Mouse (Mus musculus): ENCODE measurements around the gene Peli2. TPM values are rescaled to one million over a fixed set of nuclear protein-coding genes. Genes with fewer than 3 reads are reported as not detected.

Gene Peli2
- polyA plus RNA-seq, 1 experiment from 2014 or later = 7.5 TPM

GRCm38 (mm10) chr14:48174356-48174755, 53.7 kb downstream of the Peli2 start:
- H3K4me3 ChIP-seq (ENCODE audit: low read depth, low read length) = no peak overlapping the region
- H3K9me3 ChIP-seq (ENCODE audit: control insufficient read depth, low read length) = no peaks in the 10 kb centered on the region
- H3K27me3 ChIP-seq (ENCODE audit: control insufficient read depth, insufficient read depth, low read length) = no peaks in the 10 kb centered on the region
- no peak overlapping the region for H3K27ac ChIP-seq (ENCODE audit: low read depth, low read length)
- no peak overlapping the region for H3K4me2 ChIP-seq (ENCODE audit: low read depth, low read length)
- no peaks in the 10 kb centered on the region for H3K36me3 ChIP-seq (ENCODE audit: control insufficient read depth, insufficient read depth, low read length)
- H3K4me1 ChIP-seq (ENCODE audit: control insufficient read depth, insufficient read depth, low read length) = peaks cover 6% of the 10 kb centered on the region; the same call in 1 of the 2 replicates
- H3K9ac ChIP-seq (replicated peaks; ENCODE audit: low read depth, low read length) = no peak overlapping the region
- WGBS = 90% methylated on average over 4 of the region's 4 CpGs
- no peak for ATAC-seq (ENCODE audit: low read depth)

- Histone ChIP-seq H3K4me2 (ENCODE audit: low read depth, low read length) (no peak overlapping the region), H3K9me3 (ENCODE audit: control insufficient read depth, low read length) (no peaks in the 10 kb centered on the region), H3K4me1 (ENCODE audit: control insufficient read depth, insufficient read depth, low read length) (peaks cover 6% of the 10 kb centered on the region; the same call in 1 of the 2 replicates), H3K4me3 (ENCODE audit: low read depth, low read length) (no peak overlapping the region), H3K36me3 (ENCODE audit: control insufficient read depth, insufficient read depth, low read length) (no peaks in the 10 kb centered on the region), H3K27me3 (ENCODE audit: control insufficient read depth, insufficient read depth, low read length) (no peaks in the 10 kb centered on the region), H3K27ac (ENCODE audit: low read depth, low read length) (no peak overlapping the region), H3K9ac (replicated peaks; ENCODE audit: low read depth, low read length) (no peak overlapping the region)
- ATAC-seq (ENCODE audit: low read depth) = no peak
- WGBS = 85% methylated on average over 8 of the region's 8 CpGs
Measured at GRCm38 (mm10) chr14:48175115-48175514, 54.5 kb downstream of the Peli2 start.

DNA sequence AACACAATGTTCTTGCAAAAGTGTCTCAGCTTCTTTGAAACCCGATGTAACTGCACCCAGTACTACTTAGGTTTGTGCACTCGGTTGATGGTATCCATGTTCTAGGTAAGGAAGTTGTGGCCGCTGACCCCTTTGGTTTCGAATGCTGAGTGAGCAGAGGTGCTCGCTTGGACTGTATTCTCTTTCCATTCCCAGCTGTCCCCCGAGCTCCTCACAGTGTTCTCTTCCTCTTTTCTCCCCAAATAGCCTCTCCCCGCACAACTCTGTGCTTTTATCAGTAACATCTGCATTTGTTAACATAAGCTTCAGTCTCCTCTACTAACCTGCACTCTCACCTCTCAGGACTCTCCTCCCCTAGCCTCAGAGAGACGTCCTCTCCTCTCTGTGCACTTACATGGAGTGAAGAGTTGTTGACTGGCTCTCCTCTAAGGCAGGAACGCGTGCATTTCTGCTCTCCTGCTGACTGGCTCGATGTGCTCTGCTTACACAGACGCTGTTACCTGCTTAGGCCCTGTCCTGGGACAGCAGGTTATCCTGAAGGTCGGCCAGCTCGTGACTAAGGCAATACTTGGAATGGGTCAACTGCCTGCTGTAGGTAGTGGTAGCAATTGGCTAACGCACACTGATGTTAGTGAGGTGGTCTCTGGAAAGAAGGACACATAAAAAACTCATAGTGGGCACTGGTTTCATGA, 57.8 kb downstream of the Peli2 start:
- H3K36me3 ChIP-seq (ENCODE audit: control insufficient read depth, insufficient read depth, low read length) = no peaks in the 10 kb centered on the region
- H3K4me2 ChIP-seq (ENCODE audit: low read depth, low read length) = no peak overlapping the region
- H3K27me3 ChIP-seq (ENCODE audit: control insufficient read depth, insufficient read depth, low read length) = no peaks in the 10 kb centered on the region
- H3K4me3 ChIP-seq (ENCODE audit: low read depth, low read length) = no peak overlapping the region
- H3K4me1 ChIP-seq (ENCODE audit: control insufficient read depth, insufficient read depth, low read length) = no peaks in the 10 kb centered on the region
- no peak overlapping the region for H3K9ac ChIP-seq (replicated peaks; ENCODE audit: low read depth, low read length)
- ATAC-seq (ENCODE audit: low read depth) = no peak
- 89% methylated on average over 15 of the region's 15 CpGs for WGBS
- no peak overlapping the region for H3K27ac ChIP-seq (ENCODE audit: low read depth, low read length)
- H3K9me3 ChIP-seq (ENCODE audit: control insufficient read depth, low read length) = no peaks in the 10 kb centered on the region

- no peak overlapping the region for H3K4me2 ChIP-seq (ENCODE audit: low read depth, low read length)
- H3K4me1 ChIP-seq (ENCODE audit: control insufficient read depth, insufficient read depth, low read length) = no peaks in the 10 kb centered on the region
- no peak overlapping the region for H3K27ac ChIP-seq (ENCODE audit: low read depth, low read length)
- H3K9me3 ChIP-seq (ENCODE audit: control insufficient read depth, low read length) = no peaks in the 10 kb centered on the region
- H3K4me3 ChIP-seq (ENCODE audit: low read depth, low read length) = no peak overlapping the region
- no peaks in the 10 kb centered on the region for H3K27me3 ChIP-seq (ENCODE audit: control insufficient read depth, insufficient read depth, low read length)
- H3K36me3 ChIP-seq (ENCODE audit: control insufficient read depth, insufficient read depth, low read length) = no peaks in the 10 kb centered on the region
- no peak for ATAC-seq (ENCODE audit: low read depth)
- 85% methylated on average over 8 of the region's 8 CpGs for WGBS
- no peak overlapping the region for H3K9ac ChIP-seq (replicated peaks; ENCODE audit: low read depth, low read length)
Measured at GRCm38 (mm10) chr14:48179021-48179420, 58.4 kb downstream of the Peli2 start.

- Histone ChIP-seq H3K27ac (ENCODE audit: low read depth, low read length) (no peak overlapping the region), H3K4me3 (ENCODE audit: low read depth, low read length) (no peak overlapping the region), H3K36me3 (ENCODE audit: control insufficient read depth, insufficient read depth, low read length) (no peaks in the 10 kb centered on the region), H3K9me3 (ENCODE audit: control insufficient read depth, low read length) (no peaks in the 10 kb centered on the region), H3K4me1 (ENCODE audit: control insufficient read depth, insufficient read depth, low read length) (no peaks in the 10 kb centered on the region), H3K9ac (replicated peaks; ENCODE audit: low read depth, low read length) (no peak overlapping the region), H3K4me2 (ENCODE audit: low read depth, low read length) (no peak overlapping the region), H3K27me3 (ENCODE audit: control insufficient read depth, insufficient read depth, low read length) (no peaks in the 10 kb centered on the region)
- 88% methylated on average over 6 of the region's 6 CpGs for WGBS
- ATAC-seq (ENCODE audit: low read depth) = no peak
Measured at GRCm38 (mm10) chr14:48186302-48186701, 65.7 kb downstream of the Peli2 start.

- Histone ChIP-seq H3K36me3 (ENCODE audit: control insufficient read depth, insufficient read depth, low read length) (no peaks in the 10 kb centered on the region), H3K9ac (replicated peaks; ENCODE audit: low read depth, low read length) (no peak overlapping the region), H3K9me3 (ENCODE audit: control insufficient read depth, low read length) (no peaks in the 10 kb centered on the region), H3K4me1 (ENCODE audit: control insufficient read depth, insufficient read depth, low read length) (no peaks in the 10 kb centered on the region), H3K27me3 (ENCODE audit: control insufficient read depth, insufficient read depth, low read length) (no peaks in the 10 kb centered on the region), H3K4me2 (ENCODE audit: low read depth, low read length) (no peak overlapping the region), H3K4me3 (ENCODE audit: low read depth, low read length) (no peak overlapping the region), H3K27ac (ENCODE audit: low read depth, low read length) (no peak overlapping the region)
- WGBS = 75% methylated on average over 9 of the region's 9 CpGs
- no peak for ATAC-seq (ENCODE audit: low read depth)
Measured at GRCm38 (mm10) chr14:48187100-48187499, 66.5 kb downstream of the Peli2 start.

DNA sequence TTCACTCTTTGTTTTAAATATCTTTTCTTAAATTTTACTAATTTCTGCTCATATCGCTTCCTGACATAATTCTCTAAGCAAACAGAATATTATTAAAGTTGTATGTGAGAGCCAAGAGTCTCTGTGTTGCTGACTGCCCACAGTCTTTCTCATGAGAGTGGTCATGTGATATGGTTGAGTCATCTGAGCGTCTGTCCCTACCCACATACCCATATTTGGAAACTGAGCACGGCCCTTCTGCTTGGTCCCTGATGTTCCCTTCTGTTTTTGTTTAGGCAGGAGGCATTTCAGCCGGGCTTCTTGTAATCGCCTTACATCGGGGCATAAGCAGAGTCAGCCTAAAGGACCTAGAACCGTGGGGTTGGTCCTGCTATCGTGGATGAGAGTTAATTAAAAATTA, 68.7 kb downstream of the Peli2 start:
- Histone ChIP-seq H3K4me1 (ENCODE audit: control insufficient read depth, insufficient read depth, low read length) (no peaks in the 10 kb centered on the region), H3K4me2 (ENCODE audit: low read depth, low read length) (no peak overlapping the region), H3K36me3 (ENCODE audit: control insufficient read depth, insufficient read depth, low read length) (no peaks in the 10 kb centered on the region), H3K9ac (replicated peaks; ENCODE audit: low read depth, low read length) (no peak overlapping the region), H3K27ac (ENCODE audit: low read depth, low read length) (no peak overlapping the region), H3K9me3 (ENCODE audit: control insufficient read depth, low read length) (no peaks in the 10 kb centered on the region), H3K27me3 (ENCODE audit: control insufficient read depth, insufficient read depth, low read length) (no peaks in the 10 kb centered on the region), H3K4me3 (ENCODE audit: low read depth, low read length) (no peak overlapping the region)
- WGBS = 62% methylated on average over 8 of the region's 8 CpGs
- no peak for ATAC-seq (ENCODE audit: low read depth)

DNA sequence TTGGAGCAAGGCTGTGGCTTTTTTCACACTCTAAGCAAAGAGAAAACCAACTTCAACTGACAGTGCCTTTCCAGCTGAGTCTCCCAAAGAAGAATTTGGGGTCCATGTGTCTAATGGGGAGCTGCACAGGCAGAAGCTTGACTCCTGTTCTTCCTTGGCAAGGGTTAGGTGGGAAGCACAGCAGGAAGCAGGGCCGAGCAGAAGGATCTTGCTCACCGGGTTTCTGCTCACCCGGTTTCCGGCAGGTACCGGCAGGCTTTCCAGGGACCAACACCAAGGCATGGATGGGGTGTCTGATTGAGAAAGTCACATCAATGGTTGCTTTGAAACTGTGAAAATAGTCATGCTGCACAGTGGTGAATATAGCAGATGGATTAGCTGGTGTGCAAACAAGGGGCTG, 70.3 kb downstream of the Peli2 start:
- H3K4me2 ChIP-seq (ENCODE audit: low read depth, low read length) = no peak overlapping the region
- 93% methylated on average over 5 of the region's 5 CpGs for whole genome bisulfite sequencing
- no peaks in the 10 kb centered on the region for H3K27me3 ChIP-seq (ENCODE audit: control insufficient read depth, insufficient read depth, low read length)
- no peaks in the 10 kb centered on the region for H3K36me3 ChIP-seq (ENCODE audit: control insufficient read depth, insufficient read depth, low read length)
- H3K9ac ChIP-seq (replicated peaks; ENCODE audit: low read depth, low read length) = no peak overlapping the region
- ATAC-seq (ENCODE audit: low read depth) = no peak
- H3K4me1 ChIP-seq (ENCODE audit: control insufficient read depth, insufficient read depth, low read length) = no peaks in the 10 kb centered on the region
- no peaks in the 10 kb centered on the region for H3K9me3 ChIP-seq (ENCODE audit: control insufficient read depth, low read length)
- no peak overlapping the region for H3K27ac ChIP-seq (ENCODE audit: low read depth, low read length)
- no peak overlapping the region for H3K4me3 ChIP-seq (ENCODE audit: low read depth, low read length)

DNA sequence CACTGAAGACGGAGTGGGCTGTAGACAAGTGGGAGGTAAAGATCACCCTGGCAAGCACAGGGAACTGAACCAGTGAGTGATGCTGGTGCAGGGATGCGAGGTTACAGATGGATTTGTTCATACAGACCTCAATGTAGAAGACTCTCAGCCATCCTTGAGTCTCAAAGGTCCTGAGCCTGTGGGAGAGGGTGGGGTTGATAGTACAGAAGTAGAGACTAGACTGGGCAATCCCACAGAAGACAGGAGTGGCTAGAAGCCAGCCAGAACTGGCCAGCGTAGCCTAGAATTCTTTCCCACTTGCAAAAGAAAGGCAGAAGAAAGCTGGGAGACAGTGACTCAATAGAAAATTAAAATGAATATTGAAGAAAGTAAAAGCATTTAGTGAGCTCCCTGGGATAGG, 71.3 kb downstream of the Peli2 start:
- no peaks in the 10 kb centered on the region for H3K9me3 ChIP-seq (ENCODE audit: control insufficient read depth, low read length)
- no peak overlapping the region for H3K9ac ChIP-seq (replicated peaks; ENCODE audit: low read depth, low read length)
- no peak overlapping the region for H3K4me2 ChIP-seq (ENCODE audit: low read depth, low read length)
- 95% methylated on average over 3 of the region's 3 CpGs for WGBS
- H3K36me3 ChIP-seq (ENCODE audit: control insufficient read depth, insufficient read depth, low read length) = no peaks in the 10 kb centered on the region
- no peak overlapping the region for H3K27ac ChIP-seq (ENCODE audit: low read depth, low read length)
- H3K4me1 ChIP-seq (ENCODE audit: control insufficient read depth, insufficient read depth, low read length) = no peaks in the 10 kb centered on the region
- H3K27me3 ChIP-seq (ENCODE audit: control insufficient read depth, insufficient read depth, low read length) = no peaks in the 10 kb centered on the region
- no peak overlapping the region for H3K4me3 ChIP-seq (ENCODE audit: low read depth, low read length)
- ATAC-seq (ENCODE audit: low read depth) = no peak
